Mouse (Mus musculus): ENCODE data around the gene Cacng5.

DNA sequence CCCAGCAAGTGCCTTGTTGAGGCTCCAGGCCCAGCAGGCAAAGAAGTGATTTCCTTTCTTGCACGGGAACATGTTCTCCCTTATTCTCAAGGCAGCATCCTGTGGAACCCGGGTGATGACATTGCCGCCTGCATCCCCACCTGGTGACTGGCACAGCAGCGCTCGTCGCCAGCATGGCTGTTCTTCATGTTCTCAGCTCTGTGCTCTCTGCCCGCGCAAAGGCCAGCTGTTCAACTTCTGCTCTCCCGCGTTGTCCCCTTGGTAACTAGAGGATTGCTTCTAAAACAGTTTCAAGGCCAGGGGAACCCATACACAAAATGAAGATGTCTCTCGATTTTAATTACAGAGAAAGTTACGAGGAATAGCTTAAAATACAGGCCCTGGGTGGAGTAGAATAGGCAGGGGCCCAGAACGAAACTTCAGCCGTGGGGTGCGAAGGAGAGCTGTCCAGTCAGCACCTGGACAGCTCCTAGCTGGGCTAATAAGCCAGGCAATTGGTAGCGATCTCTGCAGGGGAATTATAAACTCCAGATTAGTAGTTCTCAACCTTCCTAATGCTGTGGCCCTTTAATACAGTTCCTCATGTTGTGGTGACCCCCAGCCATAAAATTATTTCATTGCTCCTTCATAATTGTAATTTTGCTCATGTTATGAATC is 5.1 kb upstream of the Cacng5 start:
- no peak for TF ChIP-seq CTCF (IDR thresholded peaks at IDR 0.05)
- TF ChIP-seq EP300 (IDR thresholded peaks at IDR 0.05), result no peak
